Comparison of ENCODE assay signal across 29 mouse cellular contexts in the genomic region with DNA sequence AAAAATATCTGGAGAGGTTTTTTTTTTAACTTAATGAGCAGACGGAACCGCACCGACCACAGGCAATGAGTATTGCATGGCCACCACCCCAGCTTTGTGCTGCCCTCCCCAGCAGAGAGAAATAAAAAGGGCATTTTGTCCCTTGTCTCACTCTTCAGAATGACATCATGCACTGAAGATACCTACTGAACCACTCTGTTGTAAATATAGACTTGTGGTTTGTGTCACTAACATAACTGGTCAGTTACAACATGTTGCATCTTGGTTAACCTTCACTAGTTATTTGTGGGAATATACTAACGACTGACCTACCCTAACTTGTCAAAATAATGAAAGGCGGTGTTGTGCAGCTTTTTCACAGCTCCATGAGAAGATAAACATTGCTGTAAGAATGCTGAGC.
"Had no signal": no experiment of that assay in that cellular context is flagged by ENCODE, and none has a peak within 500 bp of the region (broad histone marks: within the 10 kb centered on the region; RNA-seq: fewer than 3 reads in every experiment).

No protein-coding gene starts in this region.

- DNase-seq: left cerebral cortex, postnatal 4 days; liver; liver, embryonic 13.5 days; liver, postnatal 0 days; lung, adult 18-20 months; lung, adult 2 months; lung, embryonic 14.5 days; lung, postnatal 10 days; lung, postnatal 14 days; lung, postnatal 36 days; lung, postnatal 4 days; midbrain, embryonic 14.5 days had no signal

- H3K9ac ChIP-seq: limb, embryonic 12.5 days; limb, embryonic 13.5 days; limb, embryonic 15.5 days; liver, embryonic 12.5 days; liver, embryonic 13.5 days; liver, embryonic 14.5 days; liver, embryonic 15.5 days; liver, postnatal 0 days; lung, embryonic 14.5 days; lung, embryonic 15.5 days; midbrain, embryonic 12.5 days; midbrain, embryonic 13.5 days had no signal

- H3K9me3 ChIP-seq: limb, embryonic 10.5 days; limb, embryonic 12.5 days; limb, embryonic 13.5 days; limb, embryonic 15.5 days; liver, embryonic 12.5 days; liver, embryonic 13.5 days; liver, embryonic 15.5 days; lung, embryonic 15.5 days; megakaryocyte, embryonic 14.5 days; midbrain, embryonic 10.5 days; midbrain, embryonic 12.5 days; midbrain, embryonic 13.5 days had no signal

- H3K4me2 ChIP-seq: limb, embryonic 12.5 days; limb, embryonic 13.5 days; limb, embryonic 15.5 days; liver, embryonic 11.5 days; liver, embryonic 12.5 days; liver, embryonic 13.5 days; liver, embryonic 15.5 days; lung, embryonic 14.5 days; lung, embryonic 15.5 days; midbrain, embryonic 12.5 days; midbrain, embryonic 13.5 days had no signal

- H3K27ac ChIP-seq: left cerebral cortex, adult 2 months; limb, embryonic 10.5 days; limb, embryonic 12.5 days; limb, embryonic 13.5 days; liver, embryonic 12.5 days; liver, embryonic 13.5 days; liver, embryonic 14.5 days; liver, embryonic 15.5 days; lung, embryonic 15.5 days; macrophage; midbrain, embryonic 10.5 days; midbrain, embryonic 12.5 days; midbrain, embryonic 13.5 days had no signal

- H3K4me3 ChIP-seq: left cerebral cortex, adult 2 months; limb, embryonic 10.5 days; limb, embryonic 12.5 days; limb, embryonic 13.5 days; limb, embryonic 15.5 days; liver, embryonic 12.5 days; liver, embryonic 13.5 days; liver, embryonic 15.5 days; lung, embryonic 15.5 days; megakaryocyte, embryonic 14.5 days; midbrain, embryonic 10.5 days; midbrain, embryonic 12.5 days; midbrain, embryonic 13.5 days had no signal

- ATAC-seq: liver, embryonic 12.5 days; liver, postnatal 0 days; lung, postnatal 0 days; midbrain, embryonic 13.5 days; midbrain, embryonic 16.5 days had no signal

- H3K4me1 ChIP-seq: liver, embryonic 12.5 days; liver, embryonic 13.5 days; liver, embryonic 15.5 days; midbrain, embryonic 13.5 days had no signal

- H3K27me3 ChIP-seq: limb, embryonic 12.5 days; limb, embryonic 13.5 days; limb, embryonic 15.5 days; liver, embryonic 12.5 days; liver, embryonic 13.5 days; liver, embryonic 15.5 days; lung, embryonic 15.5 days; midbrain, embryonic 12.5 days; midbrain, embryonic 13.5 days had no signal

- H3K36me3 ChIP-seq: limb, embryonic 10.5 days; limb, embryonic 12.5 days; limb, embryonic 13.5 days; limb, embryonic 15.5 days; liver, embryonic 12.5 days; liver, embryonic 13.5 days; liver, embryonic 15.5 days; lung, embryonic 15.5 days; midbrain, embryonic 10.5 days; midbrain, embryonic 12.5 days; midbrain, embryonic 13.5 days had no signal
